Mouse (Mus musculus) gastrocnemius, adult 2 months (tissue): ENCODE data around the gene Eva1b. TPM values are rescaled to one million over a fixed set of nuclear protein-coding genes. Genes with fewer than 3 reads are reported as not detected.
A peak's percentile ranks its signal among the peaks of the same experiment; 100 is the strongest.

Experiments
- DNase-seq: peaks from one replicate; pipeline ENCODE4 v3.0.0; 2022
- H3K27ac ChIP-seq: fragments of 200-600 bp; 2 replicates; pipeline ENCODE4 v1.8.1; 2022; ENCODE audit warnings: mild to moderate bottlenecking
- H3K4me3 ChIP-seq: fragments of 200-600 bp; 2 replicates; pipeline ENCODE4 v1.8.1; 2022; ENCODE audit warnings: mild to moderate bottlenecking, moderate library complexity
- CTCF ChIP-seq: fragments of 200-600 bp; IDR thresholded peaks from 2 replicates; pipeline ENCODE4 v1.8.1; 2022; ENCODE audit warnings: antibody characterized with exemption, mild to moderate bottlenecking, moderate library complexity
- intact Hi-C: fragments of 180-260 bp; cut with DNase I; formaldehyde crosslinking; loops from one replicate; pipeline ENCODE4 v1.15.1; 2025
- long read RNA-seq, 2 experiments: library from polyadenylated mRNA; stranded (forward); transcript quantifications; one replicate each; pipeline ENCODE4 v2.0.0; 2021
- total RNA-seq, 2 experiments: library from RNA; stranded (reverse); gene quantifications; 2 replicates each; pipeline ENCODE4 v1.2.3; 2021

The Eva1b gene
- 1 to 10 TPM; 2.9 to 4.4 TPM for total RNA-seq
- long read RNA-seq, experiment 1, partial matches to known transcripts = 0 of 1 reads
- long read RNA-seq, experiment 1, other reads (novel, unspliced or antisense) = 0 of 1 reads
- long read RNA-seq, experiment 2, partial matches to known transcripts = 0 of 2 reads
- long read RNA-seq, experiment 2, other reads (novel, unspliced or antisense) = 0 of 2 reads

- intact Hi-C loops = no loop called here
- H3K27ac ChIP-seq = peak within 1 kb of the TSS; percentile 92
- peak; percentile 63 for DNase-seq
- H3K4me3 ChIP-seq = peak within 1 kb of the TSS; percentile 89
- no peak for TF ChIP-seq CTCF
Measured at GRCm38 (mm10) chr4:126147533-126148160, at the start of gene Eva1b. TSS of gene Eva1b (plus strand) at chr4:126147744.

GRCm38 (mm10) chr4:126099365-126099764 lies 48.2 kb upstream of the Eva1b start:
- intact Hi-C loops = loop anchor here (5.0 kb wide), 1 partner anchor 163 kb away; the partner anchor contains the start of gene Trappc3

GRCm38 (mm10) chr4:126100764-126101163 lies 46.8 kb upstream of the Eva1b start:
- H3K27ac ChIP-seq = peak overlapping the region; percentile 38; the same call in 1 of the 2 replicates
- intact Hi-C loops = no loop called here
- no peak for TF ChIP-seq CTCF
- H3K4me3 ChIP-seq = no peak overlapping the region
- no peak for DNase-seq

More at GRCm38 (mm10) chr4:126099365-126099764, 48.2 kb upstream of the Eva1b start:
- H3K4me3 ChIP-seq = no peak overlapping the region
- no peak for DNase-seq
- H3K27ac ChIP-seq = peak overlapping the region; percentile 38; the same call in 1 of the 2 replicates
- TF ChIP-seq CTCF = no peak

GRCm38 (mm10) chr4:126102061-126102841 lies 45.3 kb upstream of the Eva1b start:
- intact Hi-C loops = no loop called here
- Histone ChIP-seq H3K4me3 (peak overlapping the region; percentile 86), H3K27ac (peak overlapping the region; percentile 97)
- DNase-seq = peak; percentile 56
- TF ChIP-seq CTCF = no peak

GRCm38 (mm10) chr4:126103057-126103581 lies 44.4 kb upstream of the Eva1b start:
- peak; percentile 95 for DNase-seq
- intact Hi-C loops = no loop called here
- peak overlapping the region; percentile 86 for H3K4me3 ChIP-seq
- peak overlapping the region; percentile 97 for H3K27ac ChIP-seq
- no peak for TF ChIP-seq CTCF

- Histone ChIP-seq H3K27ac (peak within 1 kb of the TSS; percentile 97), H3K4me3 (peak within 1 kb of the TSS; percentile 86)
- DNase-seq = peak; percentile 97
- TF ChIP-seq CTCF = peak; percentile 68
- intact Hi-C loops = no loop called here
Measured at GRCm38 (mm10) chr4:126103590-126104068, 43.9 kb upstream of the Eva1b start, which contains the start of gene Stk40. TSS of gene Stk40 (plus strand) at chr4:126103957.

GRCm38 (mm10) chr4:126104261-126105075 lies 43.1 kb upstream of the Eva1b start:
- peak overlapping the region; percentile 86 for H3K4me3 ChIP-seq
- DNase-seq = peak; percentile 55
- no peak for TF ChIP-seq CTCF
- intact Hi-C loops = no loop called here
- peak overlapping the region; percentile 97 for H3K27ac ChIP-seq

GRCm38 (mm10) chr4:126105131-126105783 lies 42.3 kb upstream of the Eva1b start:
- H3K27ac ChIP-seq = peak overlapping the region; percentile 97
- DNase-seq = no peak
- intact Hi-C loops = no loop called here
- H3K4me3 ChIP-seq = peak overlapping the region; percentile 86
- no peak for TF ChIP-seq CTCF

GRCm38 (mm10) chr4:126108061-126108740 lies 39.3 kb upstream of the Eva1b start:
- Histone ChIP-seq H3K4me3 (peak overlapping the region; percentile 35), H3K27ac (peak overlapping the region; percentile 97)
- TF ChIP-seq CTCF = no peak
- DNase-seq = peak; percentile 49
- intact Hi-C loops = no loop called here

- intact Hi-C loops = no loop called here
- no peak for TF ChIP-seq CTCF
- H3K4me3 ChIP-seq = peak overlapping the region; percentile 65
- peak; percentile 48 for DNase-seq
- peak overlapping the region; percentile 97 for H3K27ac ChIP-seq
Measured at GRCm38 (mm10) chr4:126109613-126110373, 37.8 kb upstream of the Eva1b start.
